Mouse (Mus musculus): Measurements from ENCODE around the gene Wdr49. TPM values are rescaled to one million over a fixed set of nuclear protein-coding genes. Genes with fewer than 3 reads are reported as not detected.

Gene Wdr49
- polyA plus RNA-seq, 1 experiment: not detected

GRCm38 (mm10) chr3:75275127-75275526 is 206.8 kb downstream of the Wdr49 start:
- no peaks in the 10 kb centered on the region for H3K4me1 ChIP-seq (ENCODE audit: control insufficient read depth, insufficient read depth, low read length)
- TF ChIP-seq POLR2A (IDR thresholded peaks at IDR 0.05; ENCODE audit: borderline replicate concordance, extremely low read depth, low read depth, low read length): no peak
- no peak for TF ChIP-seq CTCF (IDR thresholded peaks at IDR 0.05; ENCODE audit: insufficient read depth, low read length)
- DNase-seq: no peak
- no peak overlapping the region for H3K4me3 ChIP-seq (replicated peaks; ENCODE audit: extremely low read depth, low read depth, low read length)

- no peak for DNase-seq
- 80% methylated on average over 2 of the region's 2 CpGs for WGBS
- Histone ChIP-seq H3K4me3 (replicated peaks; ENCODE audit: extremely low read depth, low read depth, low read length) (no peak within 1 kb of the TSS), H3K4me1 (ENCODE audit: control insufficient read depth, insufficient read depth, low read length) (no peaks in the 10 kb centered on the region)
- no peak for TF ChIP-seq POLR2A (IDR thresholded peaks at IDR 0.05; ENCODE audit: borderline replicate concordance, extremely low read depth, low read depth, low read length)
- TF ChIP-seq CTCF (IDR thresholded peaks at IDR 0.05; ENCODE audit: insufficient read depth, low read length): no peak
Measured at GRCm38 (mm10) chr3:75269978-75270377, 212.0 kb downstream of the Wdr49 start, which contains the start of gene Serpini2. Gene Serpini2 (minus strand): TSS chr3:75270078.

- DNase-seq: no peak
- TF ChIP-seq CTCF (IDR thresholded peaks at IDR 0.05; ENCODE audit: insufficient read depth, low read length) (no peak), POLR2A (IDR thresholded peaks at IDR 0.05; ENCODE audit: borderline replicate concordance, extremely low read depth, low read depth, low read length) (no peak)
- H3K4me3 ChIP-seq (replicated peaks; ENCODE audit: extremely low read depth, low read depth, low read length): no peak overlapping the region
- H3K4me1 ChIP-seq (ENCODE audit: control insufficient read depth, insufficient read depth, low read length): no peaks in the 10 kb centered on the region
Measured at GRCm38 (mm10) chr3:75259356-75259755, 222.6 kb downstream of the Wdr49 start.

Other genes starting within 250 kb of the Wdr49 start
- not detected in 2 replicates for gene Serpini2, start 212.1 kb downstream of the Wdr49 start, polyA plus RNA-seq (2012; rRNA removed)
- gene Pdcd10, start 74.7 kb upstream of the Wdr49 start, polyA plus RNA-seq (2012; rRNA removed): 2.4 and 7.4 TPM in 2 replicates
- 0.07 and 0.19 TPM in 2 replicates for gene Serpini1, start 75.4 kb upstream of the Wdr49 start, polyA plus RNA-seq (2012; rRNA removed)